Mouse (Mus musculus) A20 (cell line): ENCODE results near the gene Eid1.
A peak's percentile ranks its signal among the peaks of the same experiment; 100 is the strongest.

ENCODE experiments used
- DNase-seq: peaks from one replicate; pipeline ENCODE4 v3.0.0-alpha.2; 2011; ENCODE audit warnings: low read depth, low spot score

Eid1 gene

GRCm38 (mm10) chr2:125672957-125673631 lies at the start of gene Eid1:
Eid1 (plus strand) TSS chr2:125673095.
- peak; percentile 90 for DNase-seq

DNA sequence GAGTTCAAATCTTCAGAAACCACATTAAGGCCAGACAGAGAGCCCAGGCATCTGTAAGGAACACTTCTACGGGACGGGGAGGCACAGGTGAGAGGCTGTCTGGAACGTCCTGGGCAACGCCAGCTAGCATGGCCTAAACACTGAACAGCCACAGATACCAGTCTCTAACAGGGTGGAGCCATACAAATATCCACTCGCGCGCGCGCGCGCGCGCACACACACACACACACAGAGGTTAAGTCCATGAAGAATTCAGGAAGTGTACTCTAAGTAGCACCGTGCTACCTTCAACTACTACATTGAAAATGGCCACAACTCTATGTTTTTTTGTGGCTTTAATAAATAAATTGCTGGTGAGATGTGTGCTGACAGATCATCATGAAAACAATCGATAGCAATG lies 49.7 kb upstream of the Eid1 start:
- peak; percentile 26 for DNase-seq

DNA sequence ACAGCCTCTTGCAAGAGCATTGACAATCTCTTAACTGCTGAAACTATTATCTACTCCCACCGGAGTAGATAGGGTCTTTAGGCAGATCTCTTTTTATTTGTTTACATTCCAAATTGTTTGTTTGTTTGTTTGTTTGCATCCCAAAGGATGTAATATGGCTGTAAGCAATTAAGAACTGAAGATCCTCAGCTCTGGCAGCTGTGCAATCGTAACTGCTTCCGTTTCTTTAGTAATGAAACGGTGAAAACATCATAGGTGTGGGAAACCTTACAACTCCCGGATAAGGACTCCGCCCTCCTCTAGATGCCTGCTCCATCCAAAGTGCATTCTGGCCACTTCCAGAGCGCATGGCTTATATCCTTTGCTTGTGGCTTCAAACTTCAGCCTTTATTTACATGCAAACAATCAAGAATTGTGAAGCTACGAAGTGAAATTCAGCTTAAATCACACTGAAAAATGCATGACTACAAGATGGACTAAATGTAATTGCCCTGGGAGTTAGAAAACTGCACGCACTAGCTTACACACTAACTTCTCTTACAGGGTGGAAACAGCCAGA lies 48.7 kb upstream of the Eid1 start:
- DNase-seq = peak; percentile 47

DNA sequence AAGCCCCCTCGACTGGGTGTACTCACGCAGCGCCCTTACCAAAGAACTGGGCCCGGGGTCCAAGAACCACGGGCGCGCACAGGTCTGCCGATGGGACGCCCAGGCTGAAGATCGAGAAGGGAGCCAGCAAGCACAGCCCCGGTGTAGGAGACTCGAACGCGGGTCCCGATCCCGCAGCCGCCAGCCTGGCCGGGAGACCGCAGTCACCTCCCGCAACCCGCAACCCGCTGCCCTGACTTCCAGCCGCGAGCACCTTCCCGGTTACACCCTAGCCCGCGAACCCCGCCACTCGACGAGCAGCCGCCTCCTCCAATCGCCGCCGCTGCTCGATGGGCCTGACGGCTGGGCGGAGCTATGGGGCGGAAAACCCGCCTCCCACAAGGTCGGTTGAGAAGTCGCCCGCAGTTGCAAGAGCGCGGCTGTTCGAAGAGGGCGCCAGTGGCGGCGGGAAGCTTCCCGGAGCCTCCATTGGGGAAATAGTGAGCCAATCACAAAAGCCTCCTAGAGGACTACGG lies 48.0 kb upstream of the Eid1 start, which contains the start of gene Cep152:
Gene Cep152, minus strand, starts transcription at position 277 of the 515 bp plus-strand sequence.
- DNase-seq = peak; percentile 97

DNA sequence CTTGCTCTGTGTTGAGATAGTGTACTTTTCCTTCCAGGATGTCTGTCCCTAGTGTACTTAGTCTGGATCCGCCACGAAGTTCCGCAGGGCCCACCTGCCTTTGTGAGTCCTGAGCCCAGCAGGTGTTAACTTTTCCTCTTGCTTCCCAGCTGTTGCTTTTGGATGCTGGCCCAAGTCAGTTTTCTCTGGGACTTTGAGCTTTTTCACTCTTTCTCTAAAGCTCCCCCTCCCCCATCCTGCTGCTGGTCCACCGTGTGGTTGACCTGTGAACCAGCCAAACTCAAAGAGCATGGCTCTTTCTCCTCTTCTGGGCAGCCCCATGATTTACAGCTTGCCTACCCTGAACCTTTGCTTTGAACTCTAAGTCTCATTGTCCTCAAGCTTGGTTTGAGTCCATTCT lies 46.4 kb upstream of the Eid1 start:
- DNase-seq = no peak

DNA sequence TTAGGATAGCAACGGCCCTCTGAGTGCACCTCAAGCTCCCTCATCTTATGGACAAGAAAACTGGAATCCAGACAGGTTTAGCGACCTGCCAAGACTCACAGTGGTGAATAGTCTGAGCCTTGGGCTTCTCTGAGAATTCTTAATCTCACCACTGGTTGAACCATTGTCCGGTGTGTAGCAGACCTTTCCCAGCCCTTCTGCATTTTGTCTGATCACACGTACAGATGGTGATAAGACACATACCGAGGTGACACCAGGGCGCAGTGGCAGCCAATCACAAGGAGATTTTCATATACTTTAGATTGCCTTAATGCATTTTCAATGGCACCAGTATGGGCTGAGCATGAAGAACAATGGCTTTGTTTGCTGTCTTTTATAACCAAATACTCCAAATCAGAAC lies 44.4 kb upstream of the Eid1 start:
- no peak for DNase-seq

- no peak for DNase-seq
Observed at GRCm38 (mm10) chr2:125630010-125630409, 42.9 kb upstream of the Eid1 start.

- DNase-seq = no peak
Observed at GRCm38 (mm10) chr2:125637331-125637730, 35.6 kb upstream of the Eid1 start.

DNA sequence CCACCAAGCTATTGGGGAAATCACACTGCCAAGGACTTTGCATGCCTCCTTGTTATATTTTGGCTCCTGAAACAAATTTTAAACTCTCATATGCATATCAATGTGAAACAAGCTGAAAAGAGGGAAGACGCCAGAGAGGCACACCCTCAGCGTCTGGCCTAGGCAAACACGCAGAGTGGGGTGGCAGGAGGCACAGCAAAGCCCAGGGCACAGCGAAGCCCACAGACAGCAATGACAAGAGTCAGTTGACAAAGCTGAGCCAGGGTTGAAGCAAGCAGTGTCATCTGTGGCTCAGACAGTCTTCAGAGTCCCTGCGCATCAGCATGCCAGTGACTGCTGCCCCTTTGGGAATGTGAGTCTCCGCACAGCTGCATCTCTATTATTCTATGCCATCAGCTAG lies 28.0 kb upstream of the Eid1 start:
- no peak for DNase-seq

DNA sequence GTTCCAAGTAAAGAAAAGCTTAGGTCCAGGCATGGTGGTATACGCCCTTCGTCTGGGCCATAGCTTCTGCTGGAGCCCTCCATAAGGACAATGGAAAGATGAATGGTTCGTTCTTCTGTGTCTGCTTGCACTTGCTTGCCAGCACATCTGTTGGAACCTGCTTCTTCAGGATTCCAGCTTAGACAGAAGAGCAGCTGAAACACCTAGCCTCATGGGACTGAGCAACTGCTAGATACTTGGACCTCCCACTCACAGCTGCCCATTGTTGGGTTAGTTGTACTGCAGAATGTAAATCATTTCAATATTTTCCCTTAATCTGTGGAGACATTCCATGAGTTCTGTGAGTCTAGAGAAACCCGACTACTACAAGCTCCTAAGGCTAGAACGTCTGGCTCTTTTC lies 22.9 kb upstream of the Eid1 start:
- DNase-seq = no peak

GRCm38 (mm10) chr2:125650742-125651352 lies 22.0 kb upstream of the Eid1 start:
- no peak for DNase-seq

GRCm38 (mm10) chr2:125651563-125651962 lies 21.3 kb upstream of the Eid1 start:
- DNase-seq = no peak

GRCm38 (mm10) chr2:125653286-125653685 lies 19.6 kb upstream of the Eid1 start:
- DNase-seq = no peak

DNA sequence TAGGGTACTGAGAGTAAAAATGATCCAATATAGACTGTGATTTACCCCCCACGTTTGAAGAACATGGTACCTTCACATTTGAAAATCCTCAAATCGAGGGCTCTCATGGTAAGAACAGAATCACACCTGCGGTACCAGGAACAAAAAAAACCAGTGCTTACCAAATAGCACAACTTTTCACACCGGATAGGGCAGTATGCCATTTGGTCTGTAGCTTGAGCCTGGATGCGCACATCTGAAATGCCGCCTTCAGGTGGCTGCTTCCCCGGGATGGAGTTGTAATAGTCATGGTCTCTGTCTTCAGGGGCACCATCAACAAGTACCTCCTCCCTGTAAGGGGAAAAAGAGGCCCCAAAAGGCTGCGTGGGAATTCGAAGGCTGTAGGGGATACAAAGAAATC lies 17.5 kb upstream of the Eid1 start:
- no peak for DNase-seq

DNA sequence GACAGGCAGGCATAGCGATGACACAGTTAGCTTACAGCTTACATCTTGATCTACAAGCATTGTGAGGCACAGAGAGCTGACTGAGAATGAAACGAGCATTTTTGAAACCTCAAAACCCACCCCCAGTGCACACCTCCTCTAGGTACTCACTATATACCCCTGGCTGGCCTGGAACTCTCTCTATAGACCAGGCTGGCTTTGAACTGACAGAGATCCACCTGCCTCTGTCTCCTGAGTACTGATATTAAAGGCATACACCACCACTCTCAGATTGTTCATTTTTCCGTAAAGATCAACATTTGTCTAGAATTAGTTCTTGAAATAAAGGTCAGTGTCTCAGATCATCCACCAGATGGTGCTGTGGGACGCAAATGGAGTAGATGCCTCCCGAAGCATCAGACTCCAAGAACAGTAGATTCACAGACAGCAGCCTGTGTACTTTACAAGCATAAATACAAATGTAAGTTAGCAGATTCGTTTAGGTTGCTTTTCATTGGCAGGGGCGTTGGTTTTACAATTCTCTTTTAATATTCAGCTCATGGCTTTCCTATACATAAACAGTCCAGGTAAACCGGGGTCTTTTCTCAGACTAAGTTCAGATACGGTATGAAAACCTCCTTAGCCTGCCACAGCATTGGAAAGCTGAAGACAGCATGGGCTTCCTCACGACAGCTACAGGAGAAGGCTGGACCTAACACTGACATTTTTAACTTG lies 12.9 kb upstream of the Eid1 start:
- peak; percentile 68 for DNase-seq

GRCm38 (mm10) chr2:125660537-125661130 lies 12.3 kb upstream of the Eid1 start:
- no peak for DNase-seq

- DNase-seq = no peak
Observed at GRCm38 (mm10) chr2:125661156-125661555, 11.7 kb upstream of the Eid1 start.

- DNase-seq = no peak
Observed at GRCm38 (mm10) chr2:125662517-125662916, 10.4 kb upstream of the Eid1 start.

GRCm38 (mm10) chr2:125665213-125665612 lies 7.7 kb upstream of the Eid1 start:
- no peak for DNase-seq

- DNase-seq = no peak
Observed at GRCm38 (mm10) chr2:125665909-125666308, 7.0 kb upstream of the Eid1 start.

- DNase-seq = no peak
Observed at GRCm38 (mm10) chr2:125666668-125667067, 6.2 kb upstream of the Eid1 start.

DNA sequence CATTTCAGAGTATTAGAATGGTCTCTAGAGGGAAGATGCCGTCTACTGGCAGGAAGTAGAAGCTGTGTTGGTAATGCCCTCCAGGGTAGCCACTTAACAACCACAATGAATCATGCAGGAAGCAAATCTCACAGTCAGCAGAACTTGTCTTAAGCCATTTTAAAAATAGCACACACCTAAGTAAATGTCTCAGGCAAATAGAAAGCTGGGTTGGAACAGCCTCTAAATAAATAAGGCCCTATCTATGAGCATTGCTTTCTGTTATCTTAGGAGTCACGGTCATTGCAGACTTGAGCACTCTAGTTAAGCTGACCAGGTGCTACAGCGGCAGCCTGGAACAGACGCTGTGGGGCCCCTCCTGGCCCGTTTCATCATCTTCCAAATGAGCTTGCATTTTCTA lies 5.7 kb upstream of the Eid1 start:
- DNase-seq = peak; percentile 62
